Mouse (Mus musculus) Patski (cell line): ENCODE data around the gene Arfip1. TPM values are rescaled to one million over a fixed set of nuclear protein-coding genes. Genes with fewer than 3 reads are reported as not detected.
A peak's percentile ranks its signal among the peaks of the same experiment; 100 is the strongest.
"Not testable (repeated sequence)": the region's sequence is repeated elsewhere in the genome, so short reads cannot be mapped to it uniquely, and the experiment has no call there.

Source experiments
- ATAC-seq: fragments of 100-300 bp; one replicate; pipeline ENCODE4 v1.8.0; 2021
- CTCF ChIA-PET: fragments of 350-600 bp; sonication (Branson Sonifier 250); formaldehyde crosslinking; loops from one replicate; lab custom pipeline; 2022; ENCODE audit warnings: inconsistent platforms; lab: Charles Lee
- POLR2A ChIA-PET: fragments of 350-600 bp; sonication (Branson Sonifier 250); formaldehyde crosslinking; loops from one replicate; lab custom pipeline; 2022; ENCODE audit warnings: antibody characterized with exemption, inconsistent platforms; lab: Charles Lee
- DNase-seq: peaks from one replicate; pipeline ENCODE4 v3.0.0-alpha.2; 2011; ENCODE audit warnings: low read depth, low spot score
- H3K27me3 ChIP-seq: fragments of 371-371 bp; one replicate; pipeline ENCODE4 v1.5.1; 2021
- CTCF ChIP-seq: fragments of 100-300 bp; IDR thresholded peaks from one replicate; pipeline ENCODE4 v1.5.1; 2021
- in situ Hi-C: fragments of 300-500 bp; cut with MboI; formaldehyde crosslinking; loops from 3 replicates; pipeline ENCODE4 v1.11.1; 2018; ENCODE audit warnings: low pct_unique_long_range_greater_than_20kb, mixed read lengths
- polyA plus RNA-seq: library from polyadenylated mRNA; unstranded; gene quantifications from one replicate; pipeline ENCODE4 v1.2.3, GENCODE M21; 2021

Gene Arfip1
- polyA plus RNA-seq, 1 experiment from 2014 or later: 107 TPM

DNA sequence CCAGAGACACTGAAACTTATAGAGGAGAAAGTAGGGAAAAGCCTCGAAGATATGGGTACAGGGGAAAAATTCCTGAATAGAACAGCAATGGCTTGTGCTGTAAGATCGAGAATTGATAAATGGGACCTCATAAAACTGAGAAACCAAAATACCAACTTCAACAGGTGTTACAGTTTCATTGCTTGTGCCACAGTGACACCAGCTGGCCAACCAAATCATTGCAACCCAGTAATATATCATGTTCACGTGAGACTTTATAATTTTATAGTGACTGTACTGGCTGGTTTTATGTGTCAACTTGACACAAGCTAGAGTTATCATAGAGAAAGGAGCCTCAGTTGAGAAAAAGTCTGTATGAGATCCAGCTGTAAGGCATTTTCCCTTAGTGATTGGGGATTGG, 40.0 kb downstream of the Arfip1 start:
- POLR2A ChIA-PET: interaction anchor here (0.5 to 1.4 kb wide), 4 partner anchors 11 to 228 kb away, joined by 3 to 5 read pairs (median 4); no protein-coding TSS in a partner anchor
- in situ Hi-C loops: loop anchor here (5.0 kb wide), 2 partner anchors 225 to 370 kb away; partner anchors contain the start of gene Gm6525
- CTCF ChIA-PET: interaction anchor here (0.7 to 6.4 kb wide), 21 partner anchors 9 to 374 kb away, joined by 3 to 70 read pairs (median 4); no protein-coding TSS in a partner anchor
- not testable (repeated sequence) for ATAC-seq, H3K27me3 ChIP-seq
- peak; percentile 86 for TF ChIP-seq CTCF
- DNase-seq: peak; percentile 22

DNA sequence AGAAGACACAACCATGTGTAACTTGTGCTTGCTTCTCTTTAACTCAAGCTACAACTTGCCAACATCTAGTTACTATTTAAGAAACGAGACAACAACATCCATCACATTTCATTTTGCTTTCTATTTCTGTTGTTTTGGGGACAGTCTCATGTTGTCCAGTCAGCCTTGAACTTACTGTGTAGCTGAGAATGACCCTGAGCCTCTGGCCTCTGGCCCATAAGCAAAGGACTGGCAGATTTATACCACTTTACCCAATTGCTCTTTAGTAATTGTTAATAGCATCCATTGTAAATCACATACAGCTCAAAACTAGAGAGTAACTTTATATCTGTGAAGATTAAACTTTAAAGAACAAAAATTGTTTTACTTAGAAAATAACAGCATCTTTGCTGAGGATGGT, 40.5 kb downstream of the Arfip1 start:
- POLR2A ChIA-PET: interaction anchor here (0.5 to 1.4 kb wide), 4 partner anchors 12 to 227 kb away, joined by 3 to 5 read pairs (median 4); no protein-coding TSS in a partner anchor
- H3K27me3 ChIP-seq: no peaks in the 10 kb centered on the region
- in situ Hi-C loops: loop anchor here (5.0 kb wide), 2 partner anchors 225 to 370 kb away; partner anchors contain the start of gene Gm6525
- TF ChIP-seq CTCF: no peak
- ATAC-seq (no peak), DNase-seq (no peak)
- CTCF ChIA-PET: interaction anchor here (0.6 to 6.4 kb wide), 24 partner anchors 10 to 374 kb away, joined by 3 to 70 read pairs (median 4); partner anchors contain the start of gene Arfip1

DNA sequence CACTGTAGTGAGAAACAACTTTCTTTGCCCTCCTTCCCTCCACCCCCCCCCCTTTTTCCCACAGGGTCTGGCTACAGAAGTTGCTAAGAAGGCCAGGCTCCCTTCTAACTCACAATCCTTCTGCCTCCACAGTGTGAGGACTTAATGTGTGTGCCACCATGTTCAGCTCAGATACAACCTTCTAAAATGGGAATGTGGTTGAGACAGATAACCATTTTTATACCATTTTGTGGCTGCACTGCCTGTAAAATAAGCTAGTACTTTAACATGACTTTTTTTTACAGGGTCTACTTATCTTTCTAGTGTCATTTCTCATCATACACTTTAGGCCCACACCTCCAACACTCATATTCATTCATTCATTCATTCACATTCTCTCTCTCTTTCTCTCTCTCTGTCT, 41.8 kb downstream of the Arfip1 start:
- in situ Hi-C loops: loop anchor here (5.0 kb wide), 2 partner anchors 223 to 368 kb away; partner anchors contain the start of gene Gm6525
- POLR2A ChIA-PET: interaction anchor here (0.7 kb wide), 2 partner anchors 10 to 35 kb away, joined by 9 read pairs; no protein-coding TSS in a partner anchor

DNA sequence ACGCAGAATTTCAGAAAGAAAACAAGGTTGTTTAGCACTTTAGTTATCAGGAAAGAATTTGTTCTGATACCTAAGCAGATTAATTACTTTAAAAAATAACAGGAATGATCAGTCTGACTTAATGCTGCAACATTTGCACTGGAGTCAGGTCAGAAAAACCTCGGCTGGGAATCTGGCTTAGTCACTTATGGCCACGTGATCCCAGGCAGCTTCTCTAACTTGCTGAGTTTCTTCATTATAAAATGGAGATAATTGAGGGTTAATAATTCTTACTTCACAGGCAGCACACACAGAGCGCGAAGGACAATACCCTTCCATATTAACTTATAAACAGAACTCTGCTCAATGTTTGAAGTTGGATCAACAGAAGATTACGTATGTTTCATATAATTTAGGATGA, 45.4 kb downstream of the Arfip1 start:
- TF ChIP-seq CTCF: no peak
- ATAC-seq (no peak), DNase-seq (no peak)
- ChIA-PET CTCF (interaction anchor here (1.0 to 1.7 kb wide), 6 partner anchors 10 to 179 kb away, joined by 3 to 5 read pairs (median 4); no protein-coding TSS in a partner anchor), POLR2A (no interaction called here)
- H3K27me3 ChIP-seq: no peaks in the 10 kb centered on the region
- in situ Hi-C loops: loop anchor here (10.0 kb wide), 2 partner anchors 192 to 592 kb away; no protein-coding TSS in a partner anchor

More for the DNA sequence above, 41.8 kb downstream of the Arfip1 start:
- ATAC-seq (no peak), DNase-seq (no peak)
- CTCF ChIA-PET: interaction anchor here (1.2 to 6.4 kb wide), 11 partner anchors 9 to 226 kb away, joined by 3 to 70 read pairs (median 8); no protein-coding TSS in a partner anchor
- no peaks in the 10 kb centered on the region for H3K27me3 ChIP-seq
- TF ChIP-seq CTCF: no peak

DNA sequence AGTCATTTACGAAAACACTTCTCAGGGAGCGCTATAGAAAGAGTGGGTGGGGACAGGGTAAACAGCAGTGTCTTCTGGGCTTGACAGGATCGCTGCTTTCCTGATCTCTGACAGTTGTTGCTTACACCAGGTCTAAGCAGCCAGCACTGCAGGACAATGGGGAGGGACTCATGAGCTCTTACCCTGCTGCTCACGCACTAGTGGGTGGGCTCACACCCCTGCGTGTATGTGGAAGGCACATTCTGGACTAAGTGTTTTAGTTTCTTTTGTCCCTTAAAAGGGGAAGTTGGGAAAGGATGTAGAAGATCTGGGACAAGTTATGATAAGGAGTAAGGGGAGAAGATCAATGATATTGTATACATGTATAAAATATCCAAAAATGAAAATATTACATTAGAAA, 49.2 kb downstream of the Arfip1 start:
- no peaks in the 10 kb centered on the region for H3K27me3 ChIP-seq
- no peak for TF ChIP-seq CTCF
- ChIA-PET POLR2A (interaction anchor here (0.5 kb wide), 1 partner anchor 58 kb away, joined by 3 read pairs; no protein-coding TSS in a partner anchor), CTCF (interaction anchor here (1.0 to 3.7 kb wide), 9 partner anchors 8 to 249 kb away, joined by 3 to 17 read pairs (median 4); no protein-coding TSS in a partner anchor)
- no peak for DNase-seq
- ATAC-seq: no peak
- in situ Hi-C loops: loop anchor here (10.0 kb wide), 2 partner anchors 188 to 588 kb away; no protein-coding TSS in a partner anchor

DNA sequence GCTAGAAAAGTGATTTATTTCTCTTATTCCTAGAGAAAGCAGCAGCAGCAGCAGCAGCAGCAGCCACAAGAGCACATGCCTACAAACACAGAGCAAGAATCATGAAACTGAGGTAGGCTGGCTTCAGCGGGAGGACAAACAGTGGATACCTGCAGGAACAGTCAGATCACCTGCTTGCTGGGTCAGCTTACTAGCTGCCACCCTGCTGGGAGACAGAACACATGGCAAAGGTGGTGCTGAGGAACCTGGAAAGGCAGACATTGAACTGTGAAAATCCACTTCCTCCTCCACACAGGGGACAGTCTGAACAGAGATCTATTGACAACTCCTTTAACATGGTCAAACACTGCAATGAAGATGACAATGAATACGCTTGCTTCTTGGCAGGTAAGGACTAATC, 53.4 kb downstream of the Arfip1 start:
- no peak for DNase-seq
- no peaks in the 10 kb centered on the region for H3K27me3 ChIP-seq
- ChIA-PET CTCF (interaction anchor here (0.7 to 1.5 kb wide), 3 partner anchors 10 to 203 kb away, joined by 3 read pairs; no protein-coding TSS in a partner anchor), POLR2A (no interaction called here)
- no peak for ATAC-seq
- in situ Hi-C loops: no loop called here
- no peak for TF ChIP-seq CTCF

DNA sequence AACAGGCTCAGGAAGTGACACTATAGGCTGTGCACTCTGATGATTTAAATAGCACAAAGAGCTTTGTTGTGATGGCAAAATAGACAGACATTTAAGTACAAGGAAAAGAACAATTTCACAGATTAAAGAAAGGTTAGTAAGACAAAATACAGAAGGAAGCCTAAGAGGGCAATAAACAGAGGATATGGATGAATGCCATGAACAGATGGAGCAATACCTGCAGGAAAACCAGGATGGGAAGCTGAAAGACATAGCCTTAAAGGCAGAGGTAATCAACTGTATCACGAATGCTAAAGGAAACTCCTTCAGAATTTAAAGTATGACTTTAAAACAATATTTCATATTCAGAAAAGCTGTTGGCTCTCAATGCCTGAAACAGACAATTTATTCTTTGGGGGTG, 57.5 kb downstream of the Arfip1 start:
- H3K27me3 ChIP-seq: no peaks in the 10 kb centered on the region
- no peak for DNase-seq
- no peak for TF ChIP-seq CTCF
- ChIA-PET CTCF (interaction anchor here (0.6 to 2.3 kb wide), 4 partner anchors 12 to 211 kb away, joined by 3 to 9 read pairs (median 4); no protein-coding TSS in a partner anchor), POLR2A (interaction anchor here (0.9 kb wide), 1 partner anchor 58 kb away, joined by 3 read pairs; the partner anchor contains the start of gene Arfip1)
- no peak for ATAC-seq
- in situ Hi-C loops: no loop called here

DNA sequence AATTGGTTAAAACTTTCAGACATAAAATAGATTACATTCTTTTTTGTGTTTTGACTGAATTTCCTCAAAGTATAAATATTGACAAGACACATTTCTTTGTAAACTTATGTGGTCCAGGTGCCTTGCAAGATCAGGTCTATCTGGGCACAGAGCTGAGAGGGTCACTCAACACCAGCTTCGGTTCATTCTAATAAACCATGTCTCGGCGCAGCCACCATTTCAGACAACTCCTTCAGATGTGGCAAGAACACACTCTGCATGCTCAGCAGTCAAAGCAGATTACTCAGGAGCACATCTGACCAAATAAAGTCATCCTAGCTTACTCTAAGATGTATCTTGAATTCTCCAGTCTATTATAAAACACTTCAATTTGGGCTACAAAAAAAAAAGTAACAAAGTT, 66.3 kb downstream of the Arfip1 start:
- POLR2A ChIA-PET: interaction anchor here (0.5 kb wide), 1 partner anchor 54 kb away, joined by 3 read pairs; no protein-coding TSS in a partner anchor
- no peaks in the 10 kb centered on the region for H3K27me3 ChIP-seq
- CTCF ChIA-PET: interaction anchor here (0.7 to 2.2 kb wide), 7 partner anchors 9 to 25 kb away, joined by 3 to 8 read pairs (median 3); no protein-coding TSS in a partner anchor
- DNase-seq (no peak), ATAC-seq (no peak)
- no peak for TF ChIP-seq CTCF
- in situ Hi-C loops: no loop called here

DNA sequence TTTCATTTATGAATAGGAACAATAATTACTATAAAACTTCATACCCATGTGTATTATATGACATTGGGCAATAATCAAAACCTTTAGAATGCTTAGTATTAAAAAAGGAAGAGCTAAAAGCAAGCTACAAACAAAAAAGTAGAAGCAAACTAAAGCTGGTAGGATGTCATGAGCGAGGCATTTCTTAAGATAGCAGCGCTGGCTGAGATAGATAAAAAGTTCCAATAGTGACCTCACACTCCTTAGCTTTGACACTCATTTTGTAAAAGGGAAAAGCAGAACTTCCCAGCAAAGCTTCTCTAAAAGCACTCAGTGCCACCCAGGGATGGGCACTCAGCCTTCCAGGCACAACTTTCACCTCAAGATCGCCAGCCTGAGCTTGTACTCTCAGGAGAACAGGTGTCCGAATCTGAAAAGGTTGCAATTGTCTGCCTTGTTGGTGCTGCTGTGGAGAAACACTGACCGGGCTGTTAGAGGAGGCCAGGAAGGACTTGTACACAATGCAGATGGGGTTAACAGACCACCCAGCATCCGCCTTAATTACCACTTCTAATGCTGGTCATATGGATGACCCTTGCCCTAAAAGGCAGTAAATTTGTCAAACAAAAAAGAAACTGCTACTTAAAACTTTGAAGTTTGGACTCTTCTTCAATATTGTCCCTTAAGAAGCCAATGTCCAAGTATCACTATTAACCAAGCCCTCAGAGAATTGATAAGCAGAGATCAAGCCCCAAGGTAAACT, 69.5 kb downstream of the Arfip1 start:
- DNase-seq (no peak), ATAC-seq (no peak)
- H3K27me3 ChIP-seq: no peaks in the 10 kb centered on the region
- TF ChIP-seq CTCF: no peak
- in situ Hi-C loops: no loop called here
- ChIA-PET POLR2A (interaction anchor here (0.6 to 0.7 kb wide), 2 partner anchors 34 to 74 kb away, joined by 3 read pairs; no protein-coding TSS in a partner anchor), CTCF (interaction anchor here (1.2 to 1.8 kb wide), 2 partner anchors 8 to 21 kb away, joined by 3 to 5 read pairs; no protein-coding TSS in a partner anchor)

DNA sequence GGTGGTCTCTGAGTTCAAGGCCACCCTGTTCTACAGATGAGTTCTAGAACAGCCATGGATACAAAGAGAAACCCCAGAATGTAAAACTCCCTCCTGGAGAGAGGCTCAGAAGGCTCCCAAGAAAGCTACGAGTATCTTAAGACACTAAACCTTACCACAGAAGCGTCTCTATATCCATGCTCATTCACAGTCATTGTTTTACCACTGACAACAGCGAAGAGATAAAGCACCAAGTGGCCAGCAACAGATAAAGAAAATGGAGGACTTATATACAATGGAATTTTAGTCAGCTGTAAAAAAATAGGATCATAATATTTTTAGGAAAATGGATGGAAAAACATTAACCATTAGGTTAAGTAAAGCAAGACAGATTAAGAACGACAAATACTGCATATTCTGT, 77.2 kb downstream of the Arfip1 start:
- POLR2A ChIA-PET: no interaction called here
- TF ChIP-seq CTCF: no peak
- in situ Hi-C loops: no loop called here

More for the DNA sequence above, 77.2 kb downstream of the Arfip1 start:
- CTCF ChIA-PET: interaction anchor here (1.0 to 1.9 kb wide), 5 partner anchors 8 to 37 kb away, joined by 3 to 6 read pairs (median 4); no protein-coding TSS in a partner anchor
- DNase-seq (no peak), ATAC-seq (no peak)
- no peaks in the 10 kb centered on the region for H3K27me3 ChIP-seq
